Mouse (Mus musculus): ENCODE measurements at regions not wholly inside any gene's neighbourhood (a gene's known extent, or its start where the extent isn't known, plus 50 kb on each side); places are given as distances from the start of the nearest gene placed in this dataset.

DNA sequence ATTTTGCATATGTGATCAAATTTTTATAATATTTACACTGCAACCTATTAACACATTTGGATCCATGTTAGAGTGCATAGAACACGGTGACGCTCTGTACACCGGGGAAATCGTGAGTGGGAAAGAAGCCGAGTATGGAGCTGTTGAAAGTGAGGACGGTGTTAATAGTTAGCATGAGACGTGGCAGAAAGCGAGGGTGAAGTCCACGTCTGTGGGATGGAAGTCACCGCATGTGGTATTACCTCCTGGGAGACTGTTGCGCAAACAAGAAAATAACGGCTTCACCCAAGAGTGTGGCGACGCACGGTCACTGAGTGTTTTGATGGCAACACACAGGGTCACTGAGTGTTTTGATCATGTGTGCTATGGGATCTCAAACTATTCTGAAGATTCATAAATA is 237.2 kb downstream of the Rbm26 start:
- TF ChIP-seq CTCF (IDR thresholded peaks at IDR 0.05; ENCODE audit: low read depth) (no peak), EP300 (IDR thresholded peaks at IDR 0.05; ENCODE audit: low read depth) (no peak)
